Mouse (Mus musculus) urinary bladder, postnatal 10 days (tissue): Measurements from ENCODE around the gene Rbm8a2.
"Not testable (repeated sequence)": the region's sequence is repeated elsewhere in the genome, so short reads cannot be mapped to it uniquely, and the experiment has no call there.

Experiments used
- DNase-seq: peaks from one replicate; pipeline ENCODE4 v3.0.0; 2022; ENCODE audit warnings: low spot score

The Rbm8a2 gene

GRCm38 (mm10) chr1:175979014-175979413, at the start of gene Rbm8a2:
Gene Rbm8a2 (minus strand): TSS chr1:175979114.
- DNase-seq, result not testable (repeated sequence)

- no peak for DNase-seq
Observed at GRCm38 (mm10) chr1:176028397-176028796, 49.5 kb upstream of the Rbm8a2 start.

- no peak for DNase-seq
Observed at GRCm38 (mm10) chr1:176024501-176024900, 45.6 kb upstream of the Rbm8a2 start.

GRCm38 (mm10) chr1:176018523-176018922, 39.6 kb upstream of the Rbm8a2 start:
- no peak for DNase-seq

DNA sequence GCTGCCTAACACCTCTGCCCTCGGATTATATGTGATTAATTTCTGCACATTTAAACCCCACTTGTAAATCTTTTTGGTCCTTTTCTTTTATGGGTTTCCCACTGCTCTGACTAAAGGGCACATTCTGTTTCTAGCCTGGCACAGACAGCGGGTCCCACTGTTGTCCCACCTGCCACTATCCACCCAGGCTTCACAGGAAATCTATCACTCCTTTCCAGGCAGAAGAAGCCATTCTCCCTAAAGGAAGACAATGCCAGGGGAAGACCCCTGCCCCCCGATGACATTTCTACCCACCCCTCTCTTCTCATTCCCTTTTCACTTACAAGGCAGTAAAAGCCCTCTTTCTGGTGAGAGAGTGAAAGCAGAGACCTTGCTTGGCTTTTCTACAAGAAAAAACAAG, 37.2 kb upstream of the Rbm8a2 start:
- no peak for DNase-seq

- no peak for DNase-seq
Observed at GRCm38 (mm10) chr1:176013497-176014268, 34.8 kb upstream of the Rbm8a2 start.

GRCm38 (mm10) chr1:176011535-176011934, 32.6 kb upstream of the Rbm8a2 start:
- DNase-seq, result no peak

GRCm38 (mm10) chr1:176011072-176011471, 32.2 kb upstream of the Rbm8a2 start:
- DNase-seq, result no peak

- no peak for DNase-seq
Observed at GRCm38 (mm10) chr1:176008411-176008810, 29.5 kb upstream of the Rbm8a2 start.

- DNase-seq, result no peak
Observed at GRCm38 (mm10) chr1:176000599-176000998, 21.7 kb upstream of the Rbm8a2 start.

DNA sequence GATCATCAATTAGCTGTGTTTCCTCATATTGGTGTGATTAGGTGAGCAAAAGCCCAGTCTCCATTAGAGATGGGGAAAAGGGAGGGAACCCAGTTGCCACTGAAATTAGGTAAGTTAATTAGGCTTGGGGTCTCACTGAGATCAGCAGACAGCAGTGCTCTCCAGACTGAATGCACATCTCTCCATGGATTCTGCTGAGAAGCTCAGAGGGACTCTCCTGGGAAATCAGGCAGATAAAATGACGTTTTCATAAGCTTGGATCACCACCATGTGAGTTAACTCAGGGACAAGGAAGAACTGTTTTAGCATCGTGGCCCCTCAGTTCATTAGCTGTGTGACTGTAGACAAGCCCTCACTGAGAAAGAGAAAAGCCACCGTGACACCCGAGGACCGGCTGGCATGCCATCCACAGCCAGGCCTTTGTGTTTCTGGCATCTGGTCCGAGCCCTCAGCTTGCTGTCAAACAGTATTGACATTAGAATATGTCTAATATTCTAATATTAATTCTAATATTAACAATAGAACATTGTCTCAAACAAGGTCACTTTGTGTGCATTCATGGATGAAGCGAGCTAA, 18.2 kb upstream of the Rbm8a2 start:
- DNase-seq, result no peak

DNA sequence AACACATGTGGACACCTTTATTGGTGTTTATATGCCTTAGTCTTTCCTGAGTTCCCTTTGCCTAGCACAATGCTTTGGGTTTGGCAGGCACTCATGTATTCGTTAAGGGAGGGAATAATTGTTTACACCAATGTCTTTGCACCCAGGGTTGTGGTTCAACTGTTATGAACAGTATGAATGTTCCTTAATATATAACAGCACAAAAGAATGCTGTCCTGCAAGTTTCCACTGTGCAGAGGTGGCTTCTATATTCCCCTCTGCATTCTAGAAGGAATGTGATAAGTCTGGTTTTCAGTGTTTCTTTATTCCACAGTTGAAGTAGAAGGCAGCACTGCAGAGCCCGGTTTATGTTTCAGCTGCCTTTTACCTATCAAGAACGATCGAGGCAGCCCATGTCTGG, 10.0 kb upstream of the Rbm8a2 start:
- DNase-seq, result no peak

GRCm38 (mm10) chr1:175988448-175988847, 9.5 kb upstream of the Rbm8a2 start:
- no peak for DNase-seq

- DNase-seq, result no peak
Observed at GRCm38 (mm10) chr1:175970710-175971109, 8.2 kb downstream of the Rbm8a2 start.

DNA sequence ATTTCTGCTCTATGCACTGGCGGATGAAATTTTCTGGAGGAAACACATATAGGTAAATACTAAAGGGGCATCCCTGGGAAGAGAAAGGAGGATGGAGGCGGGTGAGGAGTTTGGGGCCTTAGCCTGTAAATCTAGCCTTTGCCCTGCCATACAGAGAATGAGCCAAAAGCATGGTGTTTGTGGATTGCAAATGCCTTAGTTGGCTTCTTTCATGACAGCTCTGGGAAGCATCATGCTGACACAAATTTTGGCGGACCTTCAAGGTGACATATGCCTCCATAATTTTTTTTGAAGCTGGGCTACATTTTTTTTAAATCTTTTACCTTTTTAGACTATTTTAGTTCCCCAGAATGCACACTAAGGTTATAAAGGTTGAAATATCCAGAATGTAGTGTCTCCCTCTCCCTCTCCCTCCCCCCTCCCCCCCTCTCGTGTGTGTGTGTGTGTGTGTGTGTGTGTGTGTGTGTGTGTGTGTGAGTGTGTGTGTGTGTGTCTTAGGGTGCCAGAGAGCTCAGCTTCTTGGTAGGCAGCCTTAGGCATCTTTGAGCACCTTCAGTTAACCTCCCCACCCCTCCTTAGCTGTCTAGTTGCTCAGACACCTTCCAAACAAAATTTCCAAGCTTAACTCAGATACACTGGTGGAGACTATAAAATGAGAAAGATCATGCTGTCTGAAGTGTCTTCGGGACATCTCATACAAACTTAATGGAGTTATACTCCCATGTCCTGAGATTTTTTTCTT, 11.7 kb downstream of the Rbm8a2 start:
- DNase-seq, result no peak

- no peak for DNase-seq
Observed at GRCm38 (mm10) chr1:175961786-175962185, 17.1 kb downstream of the Rbm8a2 start.

- no peak for DNase-seq
Observed at GRCm38 (mm10) chr1:175950851-175951250, 28.1 kb downstream of the Rbm8a2 start.

GRCm38 (mm10) chr1:175950421-175950820, 28.5 kb downstream of the Rbm8a2 start:
- DNase-seq, result no peak

DNA sequence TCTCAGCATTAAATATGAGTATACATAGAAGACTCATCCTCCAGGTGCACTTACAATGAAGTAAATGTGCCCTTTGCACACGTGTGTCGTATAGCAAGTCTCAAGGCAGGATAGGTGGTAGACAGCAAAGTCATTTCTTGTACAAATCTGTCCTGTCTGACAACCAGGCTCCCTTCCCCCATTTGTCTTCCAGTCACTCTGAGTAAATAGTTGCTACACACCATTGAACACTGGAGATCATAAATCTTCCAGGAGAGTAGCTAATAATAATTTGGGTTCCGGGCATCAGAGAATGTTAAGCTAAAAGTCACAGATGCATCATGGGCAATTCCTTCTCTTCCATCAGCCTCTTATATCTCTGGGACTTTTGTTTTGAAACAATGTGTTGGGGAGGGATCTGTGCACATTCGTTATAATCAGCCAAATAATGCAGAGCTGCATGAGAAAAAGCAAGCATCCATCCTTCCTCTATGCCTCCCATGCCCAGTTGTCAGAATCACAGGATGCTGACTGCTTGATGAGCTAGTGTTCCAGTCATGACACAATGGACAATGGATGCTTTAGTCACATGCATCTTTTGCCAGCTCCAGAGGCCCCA, 32.1 kb downstream of the Rbm8a2 start:
- no peak for DNase-seq

- DNase-seq, result no peak
Observed at GRCm38 (mm10) chr1:175943168-175943567, 35.7 kb downstream of the Rbm8a2 start.

GRCm38 (mm10) chr1:175938731-175939130, 40.2 kb downstream of the Rbm8a2 start:
- DNase-seq, result no peak

DNA sequence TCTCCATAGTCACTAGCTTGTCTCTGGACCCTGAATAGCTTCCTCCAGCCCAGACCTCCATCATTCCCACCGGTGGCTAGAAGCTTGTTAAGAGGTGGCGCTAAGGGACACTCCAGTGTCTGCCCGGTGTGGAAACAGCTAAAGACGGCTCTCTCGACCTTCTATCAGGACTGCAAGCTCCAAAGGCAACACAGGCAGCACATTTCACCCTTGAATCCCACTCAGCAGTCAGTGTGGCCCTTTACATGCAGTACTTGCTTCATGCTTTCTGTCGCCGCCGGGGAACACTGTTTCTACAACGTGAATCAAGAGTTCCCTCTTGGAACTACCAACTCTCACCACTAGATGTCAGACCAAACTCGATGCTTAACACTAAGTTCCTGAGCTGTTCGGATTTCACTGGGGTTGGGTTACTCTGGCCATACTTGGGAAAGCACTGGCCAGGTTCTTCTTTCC, 42.6 kb downstream of the Rbm8a2 start:
- DNase-seq, result no peak

DNA sequence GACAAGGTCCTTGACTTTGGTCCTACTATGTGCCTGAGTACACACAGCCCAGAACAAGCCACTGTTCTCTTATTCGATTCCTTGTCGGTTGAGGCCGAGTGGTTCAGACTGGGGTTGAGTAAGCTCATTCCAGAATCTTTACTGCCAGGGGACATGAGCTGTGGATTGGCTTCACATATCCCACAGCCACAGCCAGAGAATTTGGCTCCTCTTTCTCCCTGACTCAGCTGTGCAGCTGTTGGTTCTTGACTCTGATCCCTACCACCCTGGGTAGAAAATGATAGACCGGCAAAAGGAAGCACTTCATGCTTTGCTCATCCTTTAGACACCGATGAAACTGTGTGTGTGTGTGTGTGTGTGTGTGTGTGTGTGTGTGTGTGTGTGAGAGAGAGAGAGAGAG, 47.5 kb downstream of the Rbm8a2 start:
- no peak for DNase-seq
